Mouse (Mus musculus): ENCODE measurements around the gene Togaram1. TPM values are rescaled to one million over a fixed set of nuclear protein-coding genes. Genes with fewer than 3 reads are reported as not detected.

The Togaram1 gene
- polyA plus RNA-seq, 1 experiment from 2014 or later = 21.5 TPM

- Histone ChIP-seq H3K4me3 (ENCODE audit: control insufficient read depth in 1 of 2, insufficient read depth in 1 of 2, low read depth in 1 of 2, low read length in 2 of 2) (no peak overlapping the region), H3K9ac (ENCODE audit: low read length) (no peak overlapping the region), H3K27me3 (ENCODE audit: control insufficient read depth, insufficient read depth, low read length) (no peaks in the 10 kb centered on the region), H3K9me3 (ENCODE audit: control insufficient read depth, low read length) (no peaks in the 10 kb centered on the region), H3K4me1 (ENCODE audit: control insufficient read depth in 2 of 2, insufficient read depth in 2 of 2, low read length in 2 of 2) (no peaks in the 10 kb centered on the region), H3K36me3 (ENCODE audit: control insufficient read depth, insufficient read depth, low read length) (peaks cover 68% of the 10 kb centered on the region), H3K27ac (replicated peaks in 1 of 2; ENCODE audit: control insufficient read depth in 1 of 2, insufficient read depth in 1 of 2, low read depth in 2 of 2, low read length in 2 of 2) (no peak overlapping the region), H3K4me2 (ENCODE audit: low read length) (no peak overlapping the region)
- no peak for ATAC-seq (ENCODE audit: insufficient number of reproducible peaks, insufficient read depth, low FRiP score, low read depth)
Measured at GRCm38 (mm10) chr12:65048799-65049198, 83.2 kb downstream of the Togaram1 start.

GRCm38 (mm10) chr12:65058203-65058602, 92.6 kb downstream of the Togaram1 start:
- no peak overlapping the region for H3K9ac ChIP-seq (ENCODE audit: low read length)
- H3K27me3 ChIP-seq (ENCODE audit: control insufficient read depth, insufficient read depth, low read length) = no peaks in the 10 kb centered on the region
- H3K4me1 ChIP-seq (ENCODE audit: control insufficient read depth in 2 of 2, insufficient read depth in 2 of 2, low read length in 2 of 2) = no peaks in the 10 kb centered on the region
- H3K27ac ChIP-seq (replicated peaks in 1 of 2; ENCODE audit: control insufficient read depth in 1 of 2, insufficient read depth in 1 of 2, low read depth in 2 of 2, low read length in 2 of 2) = no peak overlapping the region
- H3K4me2 ChIP-seq (ENCODE audit: low read length) = no peak overlapping the region
- H3K9me3 ChIP-seq (ENCODE audit: control insufficient read depth, low read length) = no peaks in the 10 kb centered on the region
- WGBS = 76% methylated on average over 2 of the region's 2 CpGs
- H3K4me3 ChIP-seq (ENCODE audit: control insufficient read depth in 1 of 2, insufficient read depth in 1 of 2, low read depth in 1 of 2, low read length in 2 of 2) = no peak overlapping the region
- peaks cover 88% of the 10 kb centered on the region for H3K36me3 ChIP-seq (ENCODE audit: control insufficient read depth, insufficient read depth, low read length)
- no peak for ATAC-seq (ENCODE audit: insufficient number of reproducible peaks, insufficient read depth, low FRiP score, low read depth)

DNA sequence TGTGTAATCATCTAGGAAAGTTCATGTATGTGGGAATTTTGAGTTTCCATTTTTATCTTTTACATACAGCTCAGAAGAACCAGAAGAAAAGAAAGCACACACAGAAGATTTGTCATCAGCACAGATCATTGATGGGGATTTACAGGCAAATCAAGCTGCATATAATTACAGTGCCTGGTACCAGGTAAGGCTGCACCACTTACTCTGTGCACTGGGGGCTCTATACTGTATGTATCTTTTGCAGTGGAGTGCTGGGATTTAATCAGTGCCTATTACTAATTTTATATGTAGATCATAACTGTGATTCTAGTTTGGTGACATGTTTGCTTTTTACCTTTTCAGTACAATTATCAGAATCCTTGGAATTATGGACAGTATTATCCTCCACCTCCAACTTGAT, 95.5 kb downstream of the Togaram1 start:
- H3K9ac ChIP-seq (ENCODE audit: low read length) = no peak overlapping the region
- H3K27ac ChIP-seq (replicated peaks in 1 of 2; ENCODE audit: control insufficient read depth in 1 of 2, insufficient read depth in 1 of 2, low read depth in 2 of 2, low read length in 2 of 2) = no peak overlapping the region
- no peak overlapping the region for H3K4me3 ChIP-seq (ENCODE audit: control insufficient read depth in 1 of 2, insufficient read depth in 1 of 2, low read depth in 1 of 2, low read length in 2 of 2)
- H3K4me2 ChIP-seq (ENCODE audit: low read length) = no peak overlapping the region
- peaks cover 88% of the 10 kb centered on the region for H3K36me3 ChIP-seq (ENCODE audit: control insufficient read depth, insufficient read depth, low read length)
- no peaks in the 10 kb centered on the region for H3K27me3 ChIP-seq (ENCODE audit: control insufficient read depth, insufficient read depth, low read length)
- ATAC-seq (ENCODE audit: insufficient number of reproducible peaks, insufficient read depth, low FRiP score, low read depth) = no peak
- no peaks in the 10 kb centered on the region for H3K9me3 ChIP-seq (ENCODE audit: control insufficient read depth, low read length)
- no peaks in the 10 kb centered on the region for H3K4me1 ChIP-seq (ENCODE audit: control insufficient read depth in 2 of 2, insufficient read depth in 2 of 2, low read length in 2 of 2)

GRCm38 (mm10) chr12:65065241-65065640, 99.6 kb downstream of the Togaram1 start:
- Histone ChIP-seq H3K9me3 (ENCODE audit: control insufficient read depth, low read length) (no peaks in the 10 kb centered on the region), H3K4me3 (ENCODE audit: control insufficient read depth in 1 of 2, insufficient read depth in 1 of 2, low read depth in 1 of 2, low read length in 2 of 2) (no peak overlapping the region), H3K4me2 (ENCODE audit: low read length) (no peak overlapping the region), H3K4me1 (ENCODE audit: control insufficient read depth in 2 of 2, insufficient read depth in 2 of 2, low read length in 2 of 2) (peaks cover 0 to 8% of the 10 kb centered on the region in 2 experiments; a peak in 2 of 4 replicates), H3K27me3 (ENCODE audit: control insufficient read depth, insufficient read depth, low read length) (no peaks in the 10 kb centered on the region), H3K27ac (replicated peaks in 1 of 2; ENCODE audit: control insufficient read depth in 1 of 2, insufficient read depth in 1 of 2, low read depth in 2 of 2, low read length in 2 of 2) (no peak overlapping the region), H3K9ac (ENCODE audit: low read length) (no peak overlapping the region), H3K36me3 (ENCODE audit: control insufficient read depth, insufficient read depth, low read length) (peaks cover 85% of the 10 kb centered on the region)
- 72% methylated on average over 2 of the region's 2 CpGs for WGBS
- no peak for ATAC-seq (ENCODE audit: insufficient number of reproducible peaks, insufficient read depth, low FRiP score, low read depth)

DNA sequence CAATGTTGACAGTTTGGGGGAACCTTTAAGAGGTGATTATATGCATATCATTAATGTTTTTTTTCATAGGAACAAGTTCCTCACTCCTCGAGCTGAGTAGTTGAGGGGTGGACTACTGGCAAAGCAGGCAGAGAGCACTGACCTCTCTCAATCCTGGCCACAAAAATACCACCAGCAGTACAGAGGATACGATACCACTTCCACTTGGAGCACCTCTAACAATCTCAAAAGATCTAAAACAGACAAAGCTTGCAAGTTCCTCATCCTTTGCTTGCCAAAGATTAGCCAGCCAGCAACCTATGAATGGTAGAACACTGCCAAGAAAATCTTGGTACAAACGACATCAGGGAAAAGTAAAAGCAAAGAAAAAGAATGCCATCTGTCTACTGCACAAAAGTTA, 100.6 kb downstream of the Togaram1 start:
- 60% methylated on average over 3 of the region's 3 CpGs for WGBS
- Histone ChIP-seq H3K4me2 (ENCODE audit: low read length) (no peak overlapping the region), H3K36me3 (ENCODE audit: control insufficient read depth, insufficient read depth, low read length) (peaks cover 80% of the 10 kb centered on the region), H3K9me3 (ENCODE audit: control insufficient read depth, low read length) (no peaks in the 10 kb centered on the region), H3K4me3 (ENCODE audit: control insufficient read depth in 1 of 2, insufficient read depth in 1 of 2, low read depth in 1 of 2, low read length in 2 of 2) (no peak overlapping the region), H3K4me1 (ENCODE audit: control insufficient read depth in 2 of 2, insufficient read depth in 2 of 2, low read length in 2 of 2) (peaks cover 0 to 8% of the 10 kb centered on the region in 2 experiments; a peak in 2 of 4 replicates), H3K27ac (replicated peaks in 1 of 2; ENCODE audit: control insufficient read depth in 1 of 2, insufficient read depth in 1 of 2, low read depth in 2 of 2, low read length in 2 of 2) (no peak overlapping the region), H3K9ac (ENCODE audit: low read length) (no peak overlapping the region), H3K27me3 (ENCODE audit: control insufficient read depth, insufficient read depth, low read length) (no peaks in the 10 kb centered on the region)
- ATAC-seq (ENCODE audit: insufficient number of reproducible peaks, insufficient read depth, low FRiP score, low read depth) = no peak

GRCm38 (mm10) chr12:65068409-65068808, 102.8 kb downstream of the Togaram1 start:
- Histone ChIP-seq H3K9me3 (ENCODE audit: control insufficient read depth, low read length) (no peaks in the 10 kb centered on the region), H3K36me3 (ENCODE audit: control insufficient read depth, insufficient read depth, low read length) (peaks cover 66% of the 10 kb centered on the region), H3K4me2 (ENCODE audit: low read length) (peak overlapping the region; percentile 23; the same call in 1 of the 2 replicates), H3K4me3 (ENCODE audit: control insufficient read depth in 1 of 2, insufficient read depth in 1 of 2, low read depth in 1 of 2, low read length in 2 of 2) (no peak overlapping the region), H3K9ac (ENCODE audit: low read length) (0 out of 2 replicates have a peak overlapping the region, but pooled peaks have one; percentile 10), H3K4me1 (ENCODE audit: control insufficient read depth in 2 of 2, insufficient read depth in 2 of 2, low read length in 2 of 2) (peaks cover 2 to 8% of the 10 kb centered on the region in 2 experiments; a peak in 3 of 4 replicates), H3K27ac (replicated peaks in 1 of 2; ENCODE audit: control insufficient read depth in 1 of 2, insufficient read depth in 1 of 2, low read depth in 2 of 2, low read length in 2 of 2) (peak overlapping the region; percentile 72 to 80), H3K27me3 (ENCODE audit: control insufficient read depth, insufficient read depth, low read length) (no peaks in the 10 kb centered on the region)
- ATAC-seq (ENCODE audit: insufficient number of reproducible peaks, insufficient read depth, low FRiP score, low read depth) = no peak
- 18% methylated on average over 4 of the region's 4 CpGs for WGBS

Other genes starting within 250 kb of the Togaram1 start
- gene Gm527, start 47.9 kb upstream of the Togaram1 start, polyA plus RNA-seq (2014; fragmentation: Nextera tagmentation; extraction: Ambion mirVana) = 2.6 and 4.0 TPM in 2 replicates
- gene Klhl28, start 270 bp upstream of the Togaram1 start, polyA plus RNA-seq (2014; fragmentation: Nextera tagmentation; extraction: Ambion mirVana) = 13.1 and 13.4 TPM in 2 replicates
- gene Prpf39, start 70.5 kb downstream of the Togaram1 start, polyA plus RNA-seq (2014; fragmentation: Nextera tagmentation; extraction: Ambion mirVana) = 32.9 and 34.4 TPM in 2 replicates
- 492 and 495 TPM in 2 replicates for gene Fkbp3, start 108.2 kb downstream of the Togaram1 start, polyA plus RNA-seq (2014; fragmentation: Nextera tagmentation; extraction: Ambion mirVana)
- 9.3 and 9.4 TPM in 2 replicates for gene Fancm, start 109.8 kb downstream of the Togaram1 start, polyA plus RNA-seq (2014; fragmentation: Nextera tagmentation; extraction: Ambion mirVana)
- gene Mis18bp1, start 206.8 kb downstream of the Togaram1 start, polyA plus RNA-seq (2014; fragmentation: Nextera tagmentation; extraction: Ambion mirVana) = 30.4 and 34.3 TPM in 2 replicates

Measured in heart, embryonic 14.5 days (tissue).